Mouse (Mus musculus): Measurements from ENCODE around the gene Eif3l.

- no peak for TF ChIP-seq CTCF (IDR thresholded peaks at IDR 0.05)
- TF ChIP-seq POLR2A (IDR thresholded peaks at IDR 0.05; ENCODE audit: insufficient read depth, low read depth, low read length) = no peak
- no peak for TF ChIP-seq EP300 (IDR thresholded peaks at IDR 0.05; ENCODE audit: insufficient read depth, low read depth, low read length)
Observed at GRCm38 (mm10) chr15:79095483-79095882, 20.5 kb downstream of the Eif3l start.

Measured in heart, adult 2 months (tissue).